Mouse (Mus musculus) liver, postnatal 0 days (tissue): ENCODE measurements around the gene Pcbp3. TPM values are rescaled to one million over a fixed set of nuclear protein-coding genes. Genes with fewer than 3 reads are reported as not detected.
"Not testable (repeated sequence)": the region's sequence is repeated elsewhere in the genome, so short reads cannot be mapped to it uniquely, and the experiment has no call there.

Source experiments
- ATAC-seq: fragments of 200-750 bp; cut with Nextera tagmentation; 2 replicates; pipeline ENCODE4 v1.8.0; 2017; ENCODE audit warnings: mild to moderate bottlenecking, moderate library complexity
- DNase-seq: peaks from one replicate; pipeline ENCODE4 v3.0.0-alpha.2; 2016
- H3K27ac ChIP-seq: fragments of 300-500 bp; sonication (generic); 2 replicates; pipeline ENCODE4 v1.5.1; 2014; ENCODE audit warnings: antibody characterized with exemption, moderate library complexity, mild to moderate bottlenecking, low read depth
- H3K27me3 ChIP-seq: fragments of 300-500 bp; sonication (generic); 2 replicates; pipeline ENCODE4 v1.6.1; 2014; ENCODE audit warnings: low read length, control low read depth, mixed read lengths; ENCODE audit not compliant: insufficient read depth
- H3K36me3 ChIP-seq: fragments of 300-500 bp; sonication (generic); replicated peaks from 2 replicates; pipeline ENCODE4 v1.6.1; 2014; ENCODE audit warnings: mild to moderate bottlenecking, control low read depth, low read length, moderate library complexity, mixed read lengths; ENCODE audit not compliant: insufficient read depth
- H3K4me1 ChIP-seq: fragments of 300-500 bp; sonication (generic); 2 replicates; pipeline ENCODE4 v1.6.1; 2014; ENCODE audit warnings: antibody characterized with exemption, mild to moderate bottlenecking, control low read depth; ENCODE audit not compliant: insufficient read depth
- H3K4me2 ChIP-seq: fragments of 300-500 bp; sonication (generic); 2 replicates; pipeline ENCODE4 v1.6.1; 2014; ENCODE audit warnings: low read depth, mild to moderate bottlenecking, low read length, moderate library complexity, mixed read lengths
- H3K4me3 ChIP-seq: fragments of 300-500 bp; sonication (generic); 2 replicates; pipeline ENCODE4 v1.5.1; 2014; ENCODE audit warnings: low read depth, low read length
- H3K9ac ChIP-seq: fragments of 300-500 bp; sonication (generic); replicated peaks from 2 replicates; pipeline ENCODE4 v1.6.1; 2014; ENCODE audit warnings: mild to moderate bottlenecking, moderate library complexity
- H3K9me3 ChIP-seq: fragments of 300-500 bp; sonication (generic); 2 replicates; pipeline ENCODE4 v1.6.1; 2016; ENCODE audit warnings: mild to moderate bottlenecking, control low read depth, low read length, mixed read lengths
- CTCF ChIP-seq: sonication (generic); IDR thresholded peaks from 2 replicates; pipeline ENCODE4 v1.5.1; 2016; ENCODE audit warnings: antibody characterized with exemption, low read depth
- EP300 ChIP-seq: IDR thresholded peaks from 2 replicates; pipeline ENCODE4 v1.6.1; 2016; ENCODE audit warnings: antibody characterized with exemption, low read depth, mild to moderate bottlenecking
- WGBS: fragments of 180-500 bp; shearing (Covaris S2); extraction: QIAGEN DNeasy Blood & Tissue Kit; methylation state at CpG from one replicate; pipeline ENCODE4 v1.1.7; 2014; ENCODE audit not compliant: insufficient replicate concordance; 5-methylcytosine and 5-hydroxymethylcytosine counted together
- polyA plus RNA-seq: library from polyadenylated mRNA; unstranded; fragments of >200 nt; fragmentation: Nextera tagmentation; extraction: Ambion mirVana; gene quantifications from 2 replicates; pipeline ENCODE4 v1.2.1, GENCODE M21; 2015

Gene Pcbp3
- polyA plus RNA-seq, 1 experiment from 2014 or later = 2.9 TPM

- no peak overlapping the region for H3K9ac ChIP-seq
- H3K4me1 ChIP-seq = no peaks in the 10 kb centered on the region
- H3K4me2 ChIP-seq = no peak overlapping the region
- H3K27me3 ChIP-seq = no peaks in the 10 kb centered on the region
- no peaks in the 10 kb centered on the region for H3K36me3 ChIP-seq
- H3K27ac ChIP-seq = no peak overlapping the region
- TF ChIP-seq EP300 (no peak), CTCF (no peak)
- DNase-seq (no peak), ATAC-seq (no peak)
- 76% methylated on average over 1 of the region's 1 CpGs for WGBS
- no peak overlapping the region for H3K4me3 ChIP-seq
- H3K9me3 ChIP-seq = no peaks in the 10 kb centered on the region
These were observed 195.5 kb downstream of the Pcbp3 start for GRCm38 (mm10) chr10:76766196-76766595.

GRCm38 (mm10) chr10:76764927-76765326 lies 196.8 kb downstream of the Pcbp3 start:
- DNase-seq (no peak), ATAC-seq (no peak)
- 77% methylated on average over 4 of the region's 4 CpGs for WGBS
- TF ChIP-seq CTCF = no peak
- TF ChIP-seq EP300 = no peak
- H3K27ac ChIP-seq = no peak overlapping the region
- no peaks in the 10 kb centered on the region for H3K9me3 ChIP-seq
- no peak overlapping the region for H3K4me2 ChIP-seq
- H3K9ac ChIP-seq = no peak overlapping the region
- no peaks in the 10 kb centered on the region for H3K36me3 ChIP-seq
- no peaks in the 10 kb centered on the region for H3K4me1 ChIP-seq
- no peak overlapping the region for H3K4me3 ChIP-seq
- H3K27me3 ChIP-seq = no peaks in the 10 kb centered on the region

- Histone ChIP-seq H3K36me3 (no peaks in the 10 kb centered on the region), H3K9ac (no peak overlapping the region), H3K4me3 (no peak overlapping the region), H3K4me1 (no peaks in the 10 kb centered on the region), H3K4me2 (no peak overlapping the region), H3K9me3 (no peaks in the 10 kb centered on the region), H3K27me3 (no peaks in the 10 kb centered on the region), H3K27ac (no peak overlapping the region)
- DNase-seq (peak; percentile 8), ATAC-seq (no peak)
- WGBS = 83% methylated on average over 12 of the region's 12 CpGs
- TF ChIP-seq EP300 (no peak), CTCF (no peak)
These were observed 198.7 kb downstream of the Pcbp3 start for GRCm38 (mm10) chr10:76763016-76763415.

GRCm38 (mm10) chr10:76762411-76762810 lies 199.3 kb downstream of the Pcbp3 start:
- ATAC-seq (no peak), DNase-seq (peak; percentile 9)
- Histone ChIP-seq H3K9ac (no peak overlapping the region), H3K4me3 (no peak overlapping the region), H3K4me2 (no peak overlapping the region), H3K9me3 (no peaks in the 10 kb centered on the region), H3K27ac (no peak overlapping the region), H3K27me3 (no peaks in the 10 kb centered on the region), H3K4me1 (no peaks in the 10 kb centered on the region), H3K36me3 (no peaks in the 10 kb centered on the region)
- TF ChIP-seq CTCF (no peak), EP300 (no peak)
- 81% methylated on average over 7 of the region's 7 CpGs for WGBS

- no peaks in the 10 kb centered on the region for H3K4me1 ChIP-seq
- H3K27me3 ChIP-seq = no peaks in the 10 kb centered on the region
- H3K36me3 ChIP-seq = no peaks in the 10 kb centered on the region
- H3K9ac ChIP-seq = no peak overlapping the region
- TF ChIP-seq CTCF (no peak), EP300 (no peak)
- H3K27ac ChIP-seq = no peak overlapping the region
- H3K4me3 ChIP-seq = no peak overlapping the region
- no peak overlapping the region for H3K4me2 ChIP-seq
- WGBS = 77% methylated on average over 5 of the region's 5 CpGs
- ATAC-seq = no peak
- no peak for DNase-seq
- H3K9me3 ChIP-seq = no peaks in the 10 kb centered on the region
These were observed 201.8 kb downstream of the Pcbp3 start for GRCm38 (mm10) chr10:76759878-76760277.

GRCm38 (mm10) chr10:76753640-76754039 lies 208.0 kb downstream of the Pcbp3 start:
- H3K27ac ChIP-seq = no peak overlapping the region
- no peak overlapping the region for H3K4me2 ChIP-seq
- H3K9me3 ChIP-seq = no peaks in the 10 kb centered on the region
- H3K27me3 ChIP-seq = no peaks in the 10 kb centered on the region
- TF ChIP-seq EP300 (no peak), CTCF (no peak)
- WGBS = 75% methylated on average over 3 of the region's 3 CpGs
- ATAC-seq (no peak), DNase-seq (no peak)
- H3K9ac ChIP-seq = no peak overlapping the region
- H3K4me1 ChIP-seq = no peaks in the 10 kb centered on the region
- no peak overlapping the region for H3K4me3 ChIP-seq
- H3K36me3 ChIP-seq = no peaks in the 10 kb centered on the region

GRCm38 (mm10) chr10:76744267-76744666 lies 217.4 kb downstream of the Pcbp3 start:
- not testable (repeated sequence) for H3K9me3 ChIP-seq, DNase-seq, H3K4me2 ChIP-seq, ATAC-seq, H3K9ac ChIP-seq, H3K4me3 ChIP-seq, H3K4me1 ChIP-seq, H3K27ac ChIP-seq, H3K27me3 ChIP-seq, H3K36me3 ChIP-seq
- WGBS = 34% methylated on average over 11 of the region's 11 CpGs
